Mouse (Mus musculus): ENCODE measurements at regions not wholly inside any gene's neighbourhood (a gene's known extent, or its start where the extent isn't known, plus 50 kb on each side); places are given as distances from the start of the nearest gene placed in this dataset.
"Not testable (repeated sequence)": the region's sequence is repeated elsewhere in the genome, so short reads cannot be mapped to it uniquely, and the experiment has no call there.

DNA sequence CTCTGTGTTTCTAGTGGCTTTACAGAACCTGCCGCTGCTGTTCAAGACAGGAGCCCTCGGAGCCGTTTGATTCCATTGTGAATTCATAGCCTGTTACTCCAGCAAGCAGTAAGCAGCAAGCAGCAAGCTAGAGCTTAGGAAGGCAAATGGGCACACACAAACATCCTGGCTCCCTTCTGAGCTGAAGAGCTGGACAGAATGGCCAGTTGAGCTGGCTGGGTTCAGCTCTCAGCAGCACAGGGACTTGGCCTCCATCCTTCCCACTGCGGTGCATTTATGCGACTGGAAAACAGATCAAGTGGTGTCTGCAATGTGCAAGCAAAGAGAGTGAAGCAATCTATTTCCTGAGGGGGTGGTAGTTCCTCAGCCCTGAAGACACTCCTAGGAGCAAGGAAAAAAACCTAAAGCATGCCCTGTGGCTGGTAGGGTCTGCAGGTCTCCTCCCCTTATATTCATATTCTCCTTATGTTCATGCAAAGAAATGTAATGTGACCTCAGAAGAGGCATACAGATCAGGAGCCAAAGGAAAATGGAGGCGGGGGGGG lies 513.9 kb upstream of the Gulo start:
- H3K9me3 ChIP-seq: no peaks in the 10 kb centered on the region
- no peak for ATAC-seq (ENCODE audit: insufficient number of reproducible peaks, insufficient read depth, low FRiP score, low TSS enrichment, low read depth)
- H3K4me2 ChIP-seq: no peak overlapping the region
- H3K27me3 ChIP-seq: no peaks in the 10 kb centered on the region
- no peak overlapping the region for H3K9ac ChIP-seq (replicated peaks)
- H3K36me3 ChIP-seq: no peaks in the 10 kb centered on the region
- H3K4me1 ChIP-seq (replicated peaks): no peaks in the 10 kb centered on the region
- no peak overlapping the region for H3K27ac ChIP-seq
- no peak overlapping the region for H3K4me3 ChIP-seq (replicated peaks)
- WGBS: 76% methylated on average over 6 of the region's 6 CpGs

DNA sequence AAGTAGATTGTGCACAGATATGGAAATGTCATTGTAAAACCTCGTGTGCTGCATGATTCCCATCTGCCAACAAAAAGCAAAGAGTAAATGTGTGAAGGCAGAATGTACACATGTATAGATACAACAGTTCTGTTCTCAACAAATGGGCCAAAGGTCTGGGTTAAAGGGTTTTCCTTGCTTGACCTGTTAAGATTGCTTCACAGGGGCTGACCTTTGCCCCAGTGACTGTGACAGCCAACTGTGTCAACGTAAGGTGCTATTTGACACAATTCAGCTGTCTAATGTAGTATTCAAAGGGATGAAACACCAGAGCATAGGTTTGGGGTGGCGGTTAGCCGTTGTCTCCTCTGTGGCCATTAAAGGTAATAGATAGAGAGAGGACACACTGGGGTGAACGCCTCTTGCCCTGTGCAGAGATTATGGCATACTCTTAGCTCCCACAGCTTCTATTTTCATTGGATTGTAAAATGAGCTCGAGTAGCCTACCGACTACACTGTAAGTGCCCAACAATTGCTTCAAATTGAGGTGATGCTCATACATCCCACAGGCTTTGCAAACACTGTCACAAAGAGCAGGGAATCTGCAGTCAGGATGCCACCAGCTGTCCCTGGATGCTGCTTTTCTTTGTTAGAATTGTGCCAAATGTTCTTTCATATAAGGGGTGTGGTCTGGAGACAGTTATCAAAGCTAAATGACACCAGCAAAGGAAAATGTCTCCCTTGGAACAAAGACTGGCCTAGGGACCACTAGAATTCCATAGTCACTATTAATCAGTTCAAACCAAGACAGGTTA lies 513.0 kb upstream of the Gulo start:
- Histone ChIP-seq H3K9me3 (no peaks in the 10 kb centered on the region), H3K27ac (no peak overlapping the region), H3K36me3 (no peaks in the 10 kb centered on the region), H3K4me2 (no peak overlapping the region), H3K27me3 (no peaks in the 10 kb centered on the region), H3K4me3 (replicated peaks) (no peak overlapping the region), H3K4me1 (replicated peaks) (no peaks in the 10 kb centered on the region), H3K9ac (replicated peaks) (no peak overlapping the region)
- ATAC-seq (ENCODE audit: insufficient number of reproducible peaks, insufficient read depth, low FRiP score, low TSS enrichment, low read depth): no peak
- WGBS: 58% methylated on average over 7 of the region's 7 CpGs

DNA sequence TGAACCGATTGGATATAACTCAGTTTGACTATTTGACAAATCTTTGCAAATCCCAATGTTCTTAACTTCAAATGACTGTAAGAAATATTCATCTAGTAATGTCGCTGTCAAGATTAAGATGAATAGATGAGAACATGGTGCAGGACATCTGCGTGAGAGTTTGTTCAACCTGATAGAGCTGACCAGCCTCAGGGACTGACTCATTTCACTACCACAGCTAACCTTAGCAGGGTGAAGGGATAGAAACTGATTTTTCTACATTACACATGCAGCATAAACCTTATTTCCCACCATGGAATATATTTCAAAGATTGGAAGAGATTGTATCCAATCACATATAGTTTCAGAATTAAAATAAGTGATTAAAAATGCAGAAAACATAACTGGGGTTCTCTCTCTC lies 507.8 kb upstream of the Gulo start:
- H3K4me2 ChIP-seq: no peak overlapping the region
- no peak for ATAC-seq (ENCODE audit: insufficient number of reproducible peaks, insufficient read depth, low FRiP score, low TSS enrichment, low read depth)
- H3K4me3 ChIP-seq (replicated peaks): no peak overlapping the region
- H3K9me3 ChIP-seq: no peaks in the 10 kb centered on the region
- 85% methylated on average over 3 of the region's 3 CpGs for WGBS
- no peak overlapping the region for H3K9ac ChIP-seq (replicated peaks)
- H3K36me3 ChIP-seq: no peaks in the 10 kb centered on the region
- no peaks in the 10 kb centered on the region for H3K27me3 ChIP-seq
- H3K27ac ChIP-seq: no peak overlapping the region
- H3K4me1 ChIP-seq (replicated peaks): no peaks in the 10 kb centered on the region

DNA sequence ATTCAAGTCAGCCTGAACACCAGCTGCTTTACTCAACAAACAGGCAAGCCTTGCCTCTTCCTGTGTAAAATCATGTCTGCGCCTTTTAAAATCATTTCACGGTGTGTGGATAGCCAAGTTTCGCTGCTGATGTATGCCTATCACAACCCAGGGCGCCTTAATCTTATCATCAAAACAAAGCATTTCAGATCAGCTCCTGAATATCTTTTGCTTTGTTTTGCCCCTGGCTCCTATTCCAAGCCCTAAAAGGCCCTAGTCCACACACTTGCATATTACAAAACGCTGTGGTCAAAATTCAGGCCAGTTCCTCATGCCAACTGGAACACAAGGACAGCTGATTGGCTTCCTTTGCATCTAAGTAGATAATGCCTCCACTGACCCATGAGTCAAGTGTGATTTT lies 501.7 kb upstream of the Gulo start:
- H3K4me1 ChIP-seq (replicated peaks): no peaks in the 10 kb centered on the region
- no peaks in the 10 kb centered on the region for H3K36me3 ChIP-seq
- WGBS: 89% methylated on average over 5 of the region's 5 CpGs
- H3K27me3 ChIP-seq: no peaks in the 10 kb centered on the region
- no peak for ATAC-seq (ENCODE audit: insufficient number of reproducible peaks, insufficient read depth, low FRiP score, low TSS enrichment, low read depth)
- no peak overlapping the region for H3K4me2 ChIP-seq
- H3K9me3 ChIP-seq: no peaks in the 10 kb centered on the region
- H3K27ac ChIP-seq: no peak overlapping the region
- no peak overlapping the region for H3K4me3 ChIP-seq (replicated peaks)
- H3K9ac ChIP-seq (replicated peaks): no peak overlapping the region

DNA sequence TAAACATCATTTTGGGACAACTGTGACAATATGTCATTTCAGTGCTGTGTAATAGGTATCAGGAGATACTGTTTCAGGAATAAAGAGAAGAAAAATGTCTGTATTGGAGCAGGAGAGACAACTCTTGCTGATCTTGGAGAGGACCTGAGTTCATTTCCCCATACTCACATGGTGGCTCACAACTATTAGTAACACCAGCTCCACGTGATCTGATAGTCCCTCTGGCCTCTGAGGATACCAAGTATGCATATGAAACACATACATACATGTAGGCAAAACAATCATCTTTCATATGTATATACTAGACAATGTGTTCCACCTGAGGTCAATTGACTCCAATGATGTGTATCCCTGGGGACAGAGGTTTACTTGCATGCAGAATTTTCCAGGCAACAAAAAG lies 501.2 kb upstream of the Gulo start:
- no peak overlapping the region for H3K9ac ChIP-seq (replicated peaks)
- no peaks in the 10 kb centered on the region for H3K4me1 ChIP-seq (replicated peaks)
- ATAC-seq (ENCODE audit: insufficient number of reproducible peaks, insufficient read depth, low FRiP score, low TSS enrichment, low read depth): no peak
- H3K9me3 ChIP-seq: no peaks in the 10 kb centered on the region
- 58% methylated on average over 1 of the region's 1 CpGs for WGBS
- no peak overlapping the region for H3K4me2 ChIP-seq
- no peaks in the 10 kb centered on the region for H3K36me3 ChIP-seq
- no peak overlapping the region for H3K27ac ChIP-seq
- no peak overlapping the region for H3K4me3 ChIP-seq (replicated peaks)
- H3K27me3 ChIP-seq: no peaks in the 10 kb centered on the region

DNA sequence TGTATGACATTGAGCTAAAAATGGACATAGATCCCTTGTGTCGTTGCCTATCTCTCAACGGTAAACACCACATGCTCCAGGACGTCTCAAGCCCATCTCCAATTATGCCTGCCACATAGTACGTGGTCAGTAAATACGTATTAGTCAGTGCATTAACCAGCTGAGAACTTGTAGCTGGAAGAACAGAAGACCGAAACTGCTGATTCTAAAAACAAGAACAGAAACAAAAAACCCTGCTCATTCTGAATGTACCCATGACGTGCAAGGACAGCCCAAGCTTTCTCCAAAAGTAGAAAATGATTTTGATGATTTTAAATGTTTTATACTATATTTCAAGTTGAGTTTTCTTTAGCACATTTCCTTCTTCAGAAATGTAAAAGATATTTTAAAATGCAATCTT lies 500.7 kb upstream of the Gulo start:
- ATAC-seq (ENCODE audit: insufficient number of reproducible peaks, insufficient read depth, low FRiP score, low TSS enrichment, low read depth): no peak
- 90% methylated on average over 7 of the region's 7 CpGs for WGBS
- Histone ChIP-seq H3K36me3 (no peaks in the 10 kb centered on the region), H3K4me1 (replicated peaks) (no peaks in the 10 kb centered on the region), H3K27me3 (no peaks in the 10 kb centered on the region), H3K9me3 (no peaks in the 10 kb centered on the region), H3K4me2 (no peak overlapping the region), H3K4me3 (replicated peaks) (no peak overlapping the region), H3K27ac (no peak overlapping the region), H3K9ac (replicated peaks) (no peak overlapping the region)

DNA sequence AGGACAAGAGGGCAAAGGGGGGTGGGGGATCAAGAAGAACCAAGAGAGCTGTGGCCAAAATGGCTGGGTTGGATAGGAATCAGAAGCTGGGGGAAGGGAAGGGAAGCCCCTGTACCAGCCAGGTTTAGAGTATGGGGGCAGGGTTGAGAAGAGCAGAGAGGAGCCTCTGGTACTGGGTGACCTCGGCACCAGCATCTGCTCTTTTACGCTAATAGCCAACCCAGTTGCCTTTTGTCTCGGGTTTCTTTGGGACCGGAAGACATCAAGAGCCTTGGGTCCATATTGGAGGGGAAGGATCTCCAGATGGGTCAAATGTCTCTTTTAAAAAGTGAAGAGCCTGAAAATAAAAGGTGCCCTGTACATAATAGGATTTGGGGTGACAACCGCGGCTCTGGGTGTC lies 493.0 kb upstream of the Gulo start:
- H3K27ac ChIP-seq: no peak overlapping the region
- H3K9me3 ChIP-seq: no peaks in the 10 kb centered on the region
- ATAC-seq (ENCODE audit: insufficient number of reproducible peaks, insufficient read depth, low FRiP score, low TSS enrichment, low read depth): no peak
- peaks cover 8% of the 10 kb centered on the region; the same call in 1 of the 2 replicates for H3K4me1 ChIP-seq (replicated peaks)
- no peak overlapping the region for H3K9ac ChIP-seq (replicated peaks)
- no peak overlapping the region for H3K4me2 ChIP-seq
- H3K36me3 ChIP-seq: no peaks in the 10 kb centered on the region
- no peaks in the 10 kb centered on the region for H3K27me3 ChIP-seq
- 75% methylated on average over 6 of the region's 6 CpGs for WGBS
- H3K4me3 ChIP-seq (replicated peaks): no peak overlapping the region

DNA sequence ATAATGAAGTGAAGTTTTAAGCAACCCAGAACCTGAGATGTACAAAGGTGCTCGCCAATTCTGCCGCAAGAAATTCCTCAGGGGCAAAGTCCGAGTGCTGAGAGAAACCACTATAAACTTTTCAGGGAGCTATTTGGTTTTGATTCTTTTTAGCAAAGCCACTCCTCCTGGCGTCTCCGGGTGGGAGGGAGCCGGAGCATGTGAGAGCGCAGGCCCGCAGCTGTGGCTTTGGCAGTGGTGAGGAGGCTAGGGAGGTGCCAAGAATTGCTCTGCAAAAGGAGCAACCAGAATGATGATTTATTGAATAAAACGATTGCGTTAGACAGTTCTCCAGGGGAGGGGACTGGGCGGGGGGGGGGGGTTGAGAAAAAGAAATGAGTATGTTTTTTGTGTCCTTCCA lies 490.9 kb upstream of the Gulo start:
- no peak for ATAC-seq (ENCODE audit: insufficient number of reproducible peaks, insufficient read depth, low FRiP score, low TSS enrichment, low read depth)
- no peak overlapping the region for H3K27ac ChIP-seq
- H3K4me2 ChIP-seq: 0 out of 2 replicates have a peak overlapping the region, but pooled peaks have one; percentile 2
- no peak overlapping the region for H3K9ac ChIP-seq (replicated peaks)
- peaks cover 8% of the 10 kb centered on the region; the same call in 1 of the 2 replicates for H3K4me1 ChIP-seq (replicated peaks)
- no peaks in the 10 kb centered on the region for H3K27me3 ChIP-seq
- 37% methylated on average over 11 of the region's 11 CpGs for WGBS
- no peaks in the 10 kb centered on the region for H3K9me3 ChIP-seq
- H3K36me3 ChIP-seq: no peaks in the 10 kb centered on the region
- no peak overlapping the region for H3K4me3 ChIP-seq (replicated peaks)

DNA sequence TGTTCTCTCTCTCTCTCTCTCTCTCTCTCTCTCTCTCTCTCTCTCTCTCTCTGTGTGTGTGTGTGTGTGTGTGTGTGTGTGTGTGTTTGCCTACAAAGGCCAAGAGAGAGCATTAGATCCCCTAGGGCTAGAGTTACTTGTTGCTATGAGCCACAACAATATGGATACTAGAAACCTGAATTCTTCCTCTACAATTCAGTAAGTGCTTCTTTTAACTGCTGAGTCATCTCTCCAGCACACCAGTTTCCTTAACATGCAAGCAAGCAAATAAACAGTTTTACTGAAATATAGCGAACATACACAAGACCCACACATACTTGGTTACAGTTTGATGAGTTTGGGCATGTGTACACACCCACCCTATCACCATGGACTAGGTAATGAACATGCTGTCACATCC lies 486.1 kb upstream of the Gulo start:
- H3K4me1 ChIP-seq (replicated peaks): peaks cover 7% of the 10 kb centered on the region; the same call in 1 of the 2 replicates
- 94% methylated on average over 1 of the region's 1 CpGs for WGBS
- H3K27me3 ChIP-seq: no peaks in the 10 kb centered on the region
- H3K36me3 ChIP-seq: no peaks in the 10 kb centered on the region
- H3K9ac ChIP-seq (replicated peaks): no peak overlapping the region
- no peak overlapping the region for H3K4me3 ChIP-seq (replicated peaks)
- no peak overlapping the region for H3K27ac ChIP-seq
- ATAC-seq (ENCODE audit: insufficient number of reproducible peaks, insufficient read depth, low FRiP score, low TSS enrichment, low read depth): no peak
- no peak overlapping the region for H3K4me2 ChIP-seq
- no peaks in the 10 kb centered on the region for H3K9me3 ChIP-seq

DNA sequence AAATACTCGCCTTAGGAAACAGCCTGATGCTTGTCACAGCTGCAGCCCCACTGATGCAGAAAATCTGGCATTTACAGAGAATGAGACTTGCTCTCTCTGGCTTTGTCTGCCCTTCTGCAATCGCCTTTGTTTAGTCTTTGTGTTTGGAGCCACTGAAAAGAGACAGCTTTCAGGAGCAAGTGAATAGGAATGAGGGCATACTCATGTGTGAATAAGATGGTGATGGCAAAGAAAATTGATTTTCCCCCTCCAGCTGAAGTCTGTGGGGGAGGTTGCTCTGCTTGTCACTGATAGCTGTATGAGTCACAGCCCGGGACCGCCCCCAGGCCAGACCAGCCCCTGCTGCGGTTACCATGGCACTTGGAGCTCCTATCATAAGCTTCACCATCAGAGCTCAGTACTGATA lies 485.5 kb upstream of the Gulo start:
- 46% methylated on average over 5 of the region's 5 CpGs for WGBS
- Histone ChIP-seq H3K4me3 (replicated peaks) (no peak overlapping the region), H3K27ac (no peak overlapping the region), H3K9me3 (no peaks in the 10 kb centered on the region), H3K9ac (replicated peaks) (no peak overlapping the region), H3K4me2 (no peak overlapping the region), H3K36me3 (no peaks in the 10 kb centered on the region), H3K4me1 (replicated peaks) (peaks cover 1% of the 10 kb centered on the region; the same call in 1 of the 2 replicates), H3K27me3 (no peaks in the 10 kb centered on the region)
- no peak for ATAC-seq (ENCODE audit: insufficient number of reproducible peaks, insufficient read depth, low FRiP score, low TSS enrichment, low read depth)

DNA sequence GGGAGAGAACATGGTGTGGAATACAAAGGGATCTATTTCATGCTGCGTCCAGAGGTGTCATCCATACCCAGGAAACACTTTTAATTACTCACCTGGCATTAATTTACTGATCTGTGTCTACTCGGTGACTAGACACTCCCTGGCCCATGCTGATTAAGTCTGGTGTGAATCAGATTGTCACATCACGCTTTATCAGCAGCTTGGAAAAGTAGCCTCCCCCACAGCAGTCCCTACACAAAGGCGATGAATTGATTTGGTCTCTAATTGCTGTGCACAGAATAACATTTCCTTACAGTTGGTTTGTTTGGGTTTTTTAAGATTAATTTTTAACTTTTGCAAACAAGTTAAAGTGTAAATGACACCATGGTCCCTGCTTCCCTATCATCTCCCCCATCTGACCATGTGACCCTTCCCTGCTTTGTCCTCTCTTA lies 484.7 kb upstream of the Gulo start:
- Histone ChIP-seq H3K9me3 (no peaks in the 10 kb centered on the region), H3K4me2 (no peak overlapping the region), H3K36me3 (no peaks in the 10 kb centered on the region), H3K4me3 (replicated peaks) (no peak overlapping the region), H3K9ac (replicated peaks) (no peak overlapping the region), H3K27me3 (no peaks in the 10 kb centered on the region), H3K4me1 (replicated peaks) (no peaks in the 10 kb centered on the region), H3K27ac (no peak overlapping the region)
- ATAC-seq (ENCODE audit: insufficient number of reproducible peaks, insufficient read depth, low FRiP score, low TSS enrichment, low read depth): no peak
- WGBS: 51% methylated on average over 4 of the region's 4 CpGs

DNA sequence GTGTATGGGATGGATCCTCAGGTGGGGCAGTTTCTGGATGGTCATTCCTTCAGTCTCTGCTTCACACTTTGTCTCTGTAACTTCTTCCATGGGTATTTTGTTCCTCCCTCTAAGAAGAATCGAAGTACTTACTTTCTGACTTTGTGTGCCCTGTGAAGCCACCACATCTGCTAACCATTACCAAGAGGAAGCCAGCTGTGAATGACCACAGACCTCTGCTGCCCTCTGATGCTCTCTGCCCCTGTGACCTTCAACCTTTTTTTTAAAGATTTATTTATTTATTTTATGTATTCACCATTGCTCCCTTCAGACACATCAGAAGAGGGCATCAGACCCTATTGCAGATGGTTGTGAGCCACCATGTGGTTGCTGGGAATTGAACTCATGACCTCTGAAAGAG lies 475.7 kb upstream of the Gulo start:
- 53% methylated on average over 1 of the region's 1 CpGs for WGBS
- H3K4me2 ChIP-seq; H3K9me3 ChIP-seq; H3K27me3 ChIP-seq; H3K27ac ChIP-seq; ATAC-seq (ENCODE audit: insufficient number of reproducible peaks, insufficient read depth, low FRiP score, low TSS enrichment, low read depth); H3K4me1 ChIP-seq (replicated peaks); H3K36me3 ChIP-seq; H3K4me3 ChIP-seq (replicated peaks); H3K9ac ChIP-seq (replicated peaks): not testable (repeated sequence)

Measured in limb, embryonic 12.5 days (tissue).